Mouse (Mus musculus) forebrain, embryonic 11.5 days (tissue): ENCODE data around the gene Prrt2. TPM values are rescaled to one million over a fixed set of nuclear protein-coding genes. Genes with fewer than 3 reads are reported as not detected.

ENCODE experiments used
- ATAC-seq: fragments of 200-750 bp; cut with Nextera tagmentation; replicated peaks from 2 replicates; pipeline ENCODE4 v1.8.0; 2017; ENCODE audit warnings: moderate TSS enrichment; ENCODE audit not compliant: low FRiP score
- DNase-seq: peaks from one replicate; pipeline ENCODE4 v3.0.0-alpha.2; 2017; ENCODE audit warnings: low spot score
- H3K27ac ChIP-seq: fragments of 300-500 bp; sonication (generic); 2 replicates; pipeline ENCODE4 v1.5.1; 2014; ENCODE audit warnings: low read depth, low read length
- H3K27me3 ChIP-seq: fragments of 300-500 bp; sonication (generic); 2 replicates; pipeline ENCODE4 v1.6.1; 2014; ENCODE audit warnings: mild to moderate bottlenecking, low read length, mixed read lengths; ENCODE audit not compliant: control insufficient read depth, insufficient read depth
- H3K36me3 ChIP-seq: fragments of 300-500 bp; sonication (generic); 2 replicates; pipeline ENCODE4 v1.6.1; 2014; ENCODE audit warnings: mild to moderate bottlenecking, low read length, moderate library complexity, mixed read lengths; ENCODE audit not compliant: control insufficient read depth, insufficient read depth
- H3K4me1 ChIP-seq: fragments of 300-500 bp; sonication (generic); replicated peaks from 2 replicates; pipeline ENCODE4 v1.6.1; 2014; ENCODE audit warnings: low read length, mixed read lengths; ENCODE audit not compliant: control insufficient read depth, insufficient read depth
- H3K4me2 ChIP-seq: fragments of 300-500 bp; sonication (generic); 2 replicates; pipeline ENCODE4 v1.6.1; 2014; ENCODE audit warnings: low read depth, mild to moderate bottlenecking, low read length, moderate library complexity, mixed read lengths; ENCODE audit not compliant: severe bottlenecking
- H3K4me3 ChIP-seq: fragments of 300-500 bp; sonication (generic); 2 replicates; pipeline ENCODE4 v1.5.1; 2014; ENCODE audit warnings: low read depth, low read length
- H3K9ac ChIP-seq: fragments of 300-500 bp; sonication (generic); 2 replicates; pipeline ENCODE4 v1.6.1; 2014; ENCODE audit warnings: low read length
- H3K9me3 ChIP-seq: fragments of 300-500 bp; sonication (generic); 2 replicates; pipeline ENCODE4 v1.6.1; 2016; ENCODE audit warnings: low read length, mixed read lengths; ENCODE audit not compliant: control insufficient read depth
- whole genome bisulfite sequencing: fragments of 180-500 bp; shearing (Covaris S2); extraction: QIAGEN DNeasy Blood & Tissue Kit; methylation state at CpG from one replicate; pipeline ENCODE4 v1.1.7; 2014; 5-methylcytosine and 5-hydroxymethylcytosine counted together
- polyA plus RNA-seq: library from polyadenylated mRNA; unstranded; fragments of >200 nt; fragmentation: Nextera tagmentation; extraction: Ambion mirVana; gene quantifications from 2 replicates; pipeline ENCODE4 v1.2.1, GENCODE M21; 2014

The Prrt2 gene
- polyA plus RNA-seq, 1 experiment from 2014 or later, result 10.3 TPM

DNA sequence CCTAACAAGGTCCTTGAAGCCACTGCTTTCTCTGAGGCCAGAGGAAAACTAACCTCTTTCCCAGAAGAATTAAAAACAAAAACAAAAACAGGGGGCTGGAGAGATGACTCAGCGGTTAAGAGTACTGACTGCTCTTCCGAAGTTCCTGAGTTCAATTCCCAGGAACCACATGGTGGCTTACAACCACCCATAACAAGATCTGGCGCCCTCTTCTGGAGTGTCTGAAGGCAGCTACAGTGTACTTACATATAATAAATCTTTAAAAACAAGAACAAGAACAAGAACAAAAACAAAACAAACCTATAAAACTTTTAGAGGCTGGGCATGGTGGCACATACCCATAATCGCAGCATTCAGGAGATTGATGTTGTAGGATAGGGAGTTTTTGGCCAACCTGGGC, 24.6 kb downstream of the Prrt2 start:
- ATAC-seq, result no peak
- no peak for DNase-seq
- Histone ChIP-seq H3K36me3 (no peaks in the 10 kb centered on the region), H3K4me3 (no peak overlapping the region), H3K27ac (no peak overlapping the region), H3K4me2 (no peak overlapping the region), H3K9ac (no peak overlapping the region), H3K9me3 (no peaks in the 10 kb centered on the region), H3K4me1 (no peaks in the 10 kb centered on the region), H3K27me3 (no peaks in the 10 kb centered on the region)
- 86% methylated on average over 4 of the region's 4 CpGs for WGBS

DNA sequence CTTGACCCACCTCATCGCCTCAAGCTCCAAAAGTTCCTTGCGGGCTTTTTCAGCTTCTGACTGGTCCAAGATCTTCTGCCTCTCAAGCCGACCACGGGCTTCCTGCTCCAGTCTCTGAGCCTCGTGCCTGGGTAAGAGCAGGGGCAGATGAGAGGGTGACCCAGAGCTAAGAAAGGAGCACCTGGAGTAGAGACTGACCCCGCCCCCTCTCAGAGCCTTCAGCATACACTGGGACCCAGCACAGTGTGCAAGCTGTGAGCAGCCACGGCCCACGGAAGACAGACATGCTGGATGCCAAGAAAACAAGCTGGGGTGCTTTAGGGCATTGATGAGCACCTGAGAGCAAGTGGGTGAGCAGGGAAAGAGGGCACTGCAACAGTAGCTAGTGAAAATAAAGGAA, 32.2 kb downstream of the Prrt2 start:
- Histone ChIP-seq H3K36me3 (no peaks in the 10 kb centered on the region), H3K4me3 (no peak overlapping the region), H3K4me2 (no peak overlapping the region), H3K9me3 (no peaks in the 10 kb centered on the region), H3K4me1 (no peaks in the 10 kb centered on the region), H3K27ac (no peak overlapping the region), H3K9ac (no peak overlapping the region), H3K27me3 (no peaks in the 10 kb centered on the region)
- ATAC-seq, result no peak
- WGBS, result 68% methylated on average over 8 of the region's 8 CpGs
- DNase-seq, result no peak

DNA sequence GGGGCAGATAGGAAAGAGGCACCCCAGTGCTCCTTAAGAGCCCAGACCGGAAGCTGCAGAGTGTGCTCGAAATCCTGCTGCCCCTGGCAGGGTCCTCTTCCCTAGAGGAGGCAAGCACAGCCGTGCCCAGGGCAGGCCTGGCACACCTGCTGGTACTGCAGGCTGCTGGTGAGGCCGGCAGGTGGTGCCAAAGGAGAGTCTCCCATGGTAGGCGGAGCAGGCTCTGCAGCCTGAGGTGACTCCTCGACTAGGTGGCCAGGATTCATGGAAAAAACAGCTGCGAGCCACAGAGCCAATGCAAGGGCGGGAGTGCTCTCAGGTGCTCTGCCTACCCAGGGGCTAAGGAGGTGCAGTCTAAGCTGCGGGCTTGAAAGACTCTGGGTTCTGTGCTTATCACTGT, 34.7 kb downstream of the Prrt2 start:
- Histone ChIP-seq H3K4me1 (no peaks in the 10 kb centered on the region), H3K9ac (no peak overlapping the region), H3K36me3 (no peaks in the 10 kb centered on the region), H3K9me3 (no peaks in the 10 kb centered on the region), H3K4me3 (no peak overlapping the region), H3K27me3 (no peaks in the 10 kb centered on the region), H3K4me2 (no peak overlapping the region), H3K27ac (no peak overlapping the region)
- 47% methylated on average over 9 of the region's 9 CpGs for WGBS
- no peak for ATAC-seq
- no peak for DNase-seq

DNA sequence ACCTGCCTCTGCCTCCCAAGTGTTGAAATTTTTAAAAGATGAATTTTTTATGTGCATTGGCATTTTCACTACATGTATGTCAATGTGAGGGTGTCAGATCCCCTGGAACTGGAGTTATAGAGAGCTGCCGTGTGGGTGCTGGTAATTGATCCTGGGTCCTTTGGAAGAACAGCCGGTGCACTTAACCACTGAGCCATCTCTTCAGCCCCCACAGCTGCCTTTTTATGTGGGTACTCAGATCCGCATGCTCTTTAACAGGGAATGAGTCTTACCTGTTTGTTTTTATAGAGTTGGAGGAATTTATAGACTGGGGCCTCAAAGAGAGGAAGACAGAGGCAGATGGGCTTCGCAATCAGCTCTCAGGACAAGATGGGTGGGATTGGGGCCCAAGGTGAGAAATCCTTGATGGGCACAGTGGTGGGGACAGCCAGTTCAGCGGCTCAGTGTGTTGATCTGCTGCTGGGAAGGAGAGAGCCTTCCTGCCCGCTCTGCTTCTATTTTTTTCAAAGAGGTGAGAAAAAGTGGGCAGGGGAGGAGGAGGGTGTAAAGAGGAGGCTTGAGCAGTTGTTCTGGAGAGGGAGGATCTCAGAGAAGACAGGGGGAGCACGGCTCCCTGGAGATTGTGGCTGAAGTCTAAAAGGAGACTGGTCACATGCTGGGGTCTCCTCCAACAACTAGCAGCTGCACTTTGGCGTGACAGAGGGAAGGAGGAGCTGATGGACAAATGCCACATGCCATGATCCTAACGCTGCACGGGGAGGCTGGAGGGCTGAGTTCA, 36.2 kb downstream of the Prrt2 start:
- ATAC-seq, result no peak
- WGBS, result 72% methylated on average over 10 of the region's 10 CpGs

DNA sequence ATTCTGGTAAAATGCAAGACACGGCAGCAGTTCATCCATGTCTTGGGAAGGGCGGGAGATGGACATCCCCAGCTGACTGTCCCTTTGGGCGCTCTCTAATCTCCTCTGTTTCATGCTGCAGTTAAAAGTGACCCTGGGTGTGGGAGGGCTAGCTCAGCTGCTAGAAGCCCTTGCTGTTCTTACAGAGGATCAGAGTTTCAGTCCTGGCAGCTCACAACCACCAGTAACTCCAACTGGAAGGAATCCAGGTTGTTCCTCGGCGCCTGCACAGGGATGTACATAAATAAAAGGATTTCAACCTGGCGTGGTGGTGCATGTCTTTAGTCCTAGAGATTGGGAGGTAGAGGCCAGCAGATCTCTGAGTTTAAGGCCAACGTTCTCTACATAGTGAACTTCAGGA, 37.9 kb downstream of the Prrt2 start:
- no peak overlapping the region for H3K4me3 ChIP-seq
- H3K9me3 ChIP-seq, result no peaks in the 10 kb centered on the region
- no peak overlapping the region for H3K9ac ChIP-seq
- no peak overlapping the region for H3K27ac ChIP-seq
- DNase-seq (no peak), ATAC-seq (no peak)
- no peaks in the 10 kb centered on the region; the same call in 1 of the 2 replicates for H3K36me3 ChIP-seq
- 89% methylated on average over 7 of the region's 7 CpGs for WGBS
- H3K4me2 ChIP-seq, result no peak overlapping the region
- no peaks in the 10 kb centered on the region for H3K4me1 ChIP-seq
- H3K27me3 ChIP-seq, result no peaks in the 10 kb centered on the region

More for the DNA sequence above, 36.2 kb downstream of the Prrt2 start:
- no peak overlapping the region for H3K4me2 ChIP-seq
- no peak overlapping the region for H3K9ac ChIP-seq
- no peaks in the 10 kb centered on the region for H3K9me3 ChIP-seq
- H3K27ac ChIP-seq, result no peak overlapping the region
- no peak for DNase-seq
- no peak overlapping the region for H3K4me3 ChIP-seq
- no peaks in the 10 kb centered on the region for H3K27me3 ChIP-seq
- no peaks in the 10 kb centered on the region for H3K4me1 ChIP-seq
- no peaks in the 10 kb centered on the region; the same call in 1 of the 2 replicates for H3K36me3 ChIP-seq

DNA sequence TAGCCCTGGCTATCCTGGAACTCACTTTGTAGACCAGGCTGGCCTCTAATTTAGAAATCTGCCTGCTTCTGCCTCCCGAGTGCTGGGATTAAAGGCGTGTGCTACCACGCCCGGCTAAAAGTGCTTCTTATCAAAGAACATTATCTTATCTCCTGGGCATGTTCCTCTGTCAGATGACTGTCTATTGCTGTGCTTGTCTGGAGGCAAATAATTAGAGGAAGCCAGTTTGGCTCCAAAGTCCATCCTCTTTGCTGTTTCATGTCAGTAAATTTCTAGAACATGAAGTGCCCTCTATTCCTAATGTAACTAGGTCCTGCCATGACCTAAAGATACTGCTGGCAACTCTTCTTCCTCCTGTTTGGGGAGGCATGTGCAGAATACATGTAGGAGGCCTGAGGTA, 39.0 kb downstream of the Prrt2 start:
- no peak overlapping the region for H3K4me2 ChIP-seq
- H3K9me3 ChIP-seq, result no peaks in the 10 kb centered on the region
- ATAC-seq, result no peak
- H3K4me3 ChIP-seq, result no peak overlapping the region
- no peak overlapping the region for H3K9ac ChIP-seq
- no peak for DNase-seq
- H3K36me3 ChIP-seq, result no peaks in the 10 kb centered on the region; the same call in 1 of the 2 replicates
- peaks cover 3% of the 10 kb centered on the region; the same call in 1 of the 2 replicates for H3K4me1 ChIP-seq
- H3K27me3 ChIP-seq, result no peaks in the 10 kb centered on the region
- 86% methylated on average over 4 of the region's 4 CpGs for WGBS
- no peak overlapping the region for H3K27ac ChIP-seq

DNA sequence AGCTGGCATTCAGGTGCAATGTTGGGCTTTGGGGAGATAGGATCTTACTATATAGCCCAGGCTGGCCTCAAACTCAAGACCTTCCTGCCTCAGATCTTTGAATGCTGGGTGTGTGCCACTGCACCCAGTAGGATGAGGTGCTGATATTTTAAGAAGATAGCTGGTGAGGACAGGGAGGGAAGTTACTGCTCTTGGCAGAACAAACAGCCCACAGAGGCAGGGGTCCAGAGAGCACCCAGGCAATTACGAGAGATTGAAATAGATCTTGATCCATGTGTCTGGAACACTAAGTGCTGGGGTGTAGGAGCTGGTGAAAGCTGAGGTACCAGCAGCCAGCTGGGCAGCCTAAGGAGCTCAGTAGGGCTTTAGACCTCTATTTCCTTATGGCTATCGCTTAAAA, 39.4 kb downstream of the Prrt2 start:
- no peak overlapping the region for H3K27ac ChIP-seq
- H3K4me2 ChIP-seq, result no peak overlapping the region
- no peaks in the 10 kb centered on the region for H3K9me3 ChIP-seq
- ATAC-seq (no peak), DNase-seq (no peak)
- peaks cover 4% of the 10 kb centered on the region; the same call in 1 of the 2 replicates for H3K4me1 ChIP-seq
- no peaks in the 10 kb centered on the region; the same call in 1 of the 2 replicates for H3K36me3 ChIP-seq
- no peaks in the 10 kb centered on the region for H3K27me3 ChIP-seq
- 80% methylated on average over 2 of the region's 2 CpGs for WGBS
- no peak overlapping the region for H3K9ac ChIP-seq
- H3K4me3 ChIP-seq, result no peak overlapping the region

DNA sequence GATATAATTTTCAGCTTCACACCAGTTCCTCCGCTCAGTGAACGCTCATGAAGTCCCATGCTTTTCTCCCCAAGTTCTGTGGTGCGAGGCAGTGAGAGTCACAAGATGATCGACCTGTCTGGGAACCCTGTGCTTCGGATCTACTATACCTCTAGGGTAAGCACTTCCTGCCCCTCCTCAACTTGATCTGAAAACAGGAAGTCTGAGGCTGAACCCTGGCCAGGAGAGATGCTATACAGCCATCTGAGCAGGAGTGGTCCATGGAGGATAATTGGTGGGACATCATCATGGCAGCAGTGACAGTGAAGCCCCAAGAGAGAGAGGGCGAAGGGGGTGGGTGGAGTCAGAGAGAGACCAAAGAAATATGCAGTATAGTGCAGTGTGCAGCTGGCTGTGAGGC, 42.2 kb downstream of the Prrt2 start:
- 93% methylated on average over 6 of the region's 6 CpGs for WGBS
- H3K9me3 ChIP-seq, result no peaks in the 10 kb centered on the region
- H3K4me3 ChIP-seq, result no peak overlapping the region
- H3K4me1 ChIP-seq, result peaks cover 6% of the 10 kb centered on the region; the same call in 1 of the 2 replicates
- H3K27me3 ChIP-seq, result no peaks in the 10 kb centered on the region
- H3K36me3 ChIP-seq, result no peaks in the 10 kb centered on the region; the same call in 1 of the 2 replicates
- no peak for ATAC-seq
- H3K4me2 ChIP-seq, result no peak overlapping the region
- DNase-seq, result no peak
- no peak overlapping the region for H3K9ac ChIP-seq
- H3K27ac ChIP-seq, result no peak overlapping the region
